Mouse (Mus musculus) MEL (cell line): ENCODE data around the gene Oxtr.

Experiments used
- MAFK ChIP-seq: IDR thresholded peaks from 2 replicates; pipeline ENCODE4 v1.6.1; 2011; ENCODE audit warnings: low read depth, mild to moderate bottlenecking, low read length, improper control_type of control experiment, borderline replicate concordance
- NELFE ChIP-seq: IDR thresholded peaks from 2 replicates; pipeline ENCODE4 v1.6.1; 2011; ENCODE audit warnings: low read depth, low read length, improper control_type of control experiment

DNA sequence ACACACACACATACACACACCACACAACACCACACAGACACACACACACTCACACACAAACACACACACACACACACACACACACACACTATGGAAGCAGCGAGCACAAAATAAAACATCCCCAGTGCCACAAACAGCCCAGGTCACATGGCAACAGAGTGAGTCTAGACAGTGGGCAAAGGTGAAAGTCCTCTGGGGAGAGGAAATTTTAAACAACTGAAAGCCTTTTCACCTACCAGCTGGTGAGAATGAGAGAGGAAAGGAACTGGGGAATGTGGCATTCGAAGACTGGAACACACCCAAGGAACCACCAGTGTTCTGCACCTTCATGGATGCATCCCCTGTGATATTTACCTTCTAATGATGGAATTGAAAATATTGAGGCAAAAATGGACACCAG lies 9.7 kb upstream of the Oxtr start:
- TF ChIP-seq MAFK, result no peak
- TF ChIP-seq NELFE, result no peak
